Mouse (Mus musculus): ENCODE measurements around the gene Cyp4a10.

GRCm38 (mm10) chr4:115519444-115519843 lies 1.4 kb downstream of the Cyp4a10 start:
- no peak for TF ChIP-seq CTCF (IDR thresholded peaks at IDR 0.05; ENCODE audit: low read depth)
- TF ChIP-seq EP300 (IDR thresholded peaks at IDR 0.05; ENCODE audit: low read depth), result no peak
